Mouse (Mus musculus) brown adipose tissue, adult 24 weeks (tissue): ENCODE results near the gene Coasy. TPM values are rescaled to one million over a fixed set of nuclear protein-coding genes. Genes with fewer than 3 reads are reported as not detected.

ENCODE experiments used
- H3K27ac ChIP-seq: fragments of 200-500 bp; replicated peaks from 2 replicates; pipeline ENCODE4 v1.5.1; 2012; ENCODE audit warnings: low read depth, mild to moderate bottlenecking, low read length
- H3K4me1 ChIP-seq: fragments of 200-500 bp; 2 replicates; pipeline ENCODE4 v1.6.1; 2012; ENCODE audit warnings: low read length, mixed read lengths; ENCODE audit not compliant: control insufficient read depth, insufficient read depth, insufficient read length
- H3K4me3 ChIP-seq: fragments of 200-500 bp; 2 replicates; pipeline ENCODE4 v1.5.1; 2012; ENCODE audit warnings: low read depth, mild to moderate bottlenecking, low read length, moderate library complexity; ENCODE audit not compliant: insufficient read depth
- polyA plus RNA-seq: library from polyadenylated mRNA; stranded (reverse); fragments of >200 nt; gene quantifications from 2 replicates; pipeline ENCODE4 v1.2.4, GENCODE M21; 2012; ENCODE audit not compliant: missing spikeins, insufficient read depth, insufficient read length

Gene Coasy
- 98.3 and 102 TPM in 2 replicates for polyA plus RNA-seq

DNA sequence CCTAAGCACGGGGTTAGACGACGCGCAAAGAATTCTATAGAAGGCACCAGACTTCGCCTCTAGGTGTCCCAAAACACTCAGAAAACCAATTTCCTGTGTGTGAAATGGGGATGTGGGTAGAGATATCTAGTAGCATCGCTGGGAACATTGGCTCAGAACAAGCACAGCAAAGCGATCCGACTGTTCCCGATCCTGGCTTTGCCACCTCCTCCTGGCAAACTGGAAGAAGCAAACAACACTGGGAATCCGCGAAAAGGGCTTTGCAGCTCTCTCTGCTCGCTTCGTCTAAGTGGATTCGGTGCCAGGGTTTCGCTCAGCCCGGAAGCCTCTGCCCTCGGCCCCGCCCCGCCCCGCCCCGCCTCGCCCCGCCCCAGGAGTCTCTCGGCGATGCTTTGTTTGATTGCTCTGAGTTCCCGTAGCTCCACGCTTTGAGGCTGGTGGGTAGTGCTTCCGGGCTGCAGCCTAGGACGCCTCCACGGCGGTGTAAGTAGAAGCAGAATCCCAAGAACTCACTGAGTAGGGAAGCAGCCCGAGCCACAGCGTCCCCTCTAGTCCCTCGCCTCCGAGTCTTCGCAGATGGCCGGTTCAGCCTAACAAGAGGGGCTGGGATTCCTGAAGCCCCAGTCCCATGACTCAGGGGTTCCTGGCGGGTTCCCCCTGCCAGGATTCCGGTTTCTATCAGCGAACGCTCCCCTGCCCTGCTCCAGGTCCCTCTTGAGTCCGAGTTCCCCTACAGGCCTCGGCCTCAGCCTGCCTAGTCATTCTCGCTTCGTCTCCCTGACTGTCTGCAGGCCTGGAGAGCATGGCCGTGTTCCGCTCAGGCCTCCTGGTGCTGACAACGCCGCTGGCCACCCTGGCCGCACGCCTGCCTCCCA lies at the start of gene Coasy:
TSS of gene Coasy (plus strand) at position 358 of the 875 bp plus-strand sequence.
- H3K27ac ChIP-seq: peak within 1 kb of the TSS; percentile 79
- no peaks in the 10 kb centered on the region for H3K4me1 ChIP-seq
- peak within 1 kb of the TSS; percentile 86 for H3K4me3 ChIP-seq

DNA sequence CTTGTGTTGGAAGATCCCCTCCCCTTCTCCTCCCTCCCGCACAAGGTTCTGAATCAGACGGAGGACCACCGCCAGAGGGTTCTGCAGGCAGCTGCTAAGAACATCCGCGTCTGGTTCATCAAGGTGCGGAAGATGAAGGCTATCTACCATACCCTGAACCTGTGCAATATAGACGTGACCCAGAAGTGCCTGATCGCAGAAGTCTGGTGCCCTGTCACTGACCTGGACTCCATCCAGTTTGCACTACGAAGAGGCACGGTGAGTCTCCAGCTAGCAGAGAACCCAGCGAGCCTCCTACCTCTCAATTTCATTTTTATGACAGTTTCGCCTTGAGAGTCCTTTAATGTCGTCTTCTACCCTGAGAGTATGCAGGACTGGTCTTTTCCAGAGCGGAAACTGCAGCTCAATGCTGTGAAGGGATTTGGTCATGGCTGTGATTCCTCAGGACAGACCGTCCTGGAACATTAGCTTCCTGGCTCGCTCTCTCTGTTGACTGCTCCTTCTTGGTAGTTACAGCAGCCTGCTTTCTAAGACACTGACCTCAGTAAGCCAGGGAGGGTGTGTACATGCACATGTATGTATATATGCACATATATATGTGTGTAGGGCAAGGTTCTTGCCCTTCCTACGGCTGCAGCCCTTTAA lies 48.4 kb upstream of the Coasy start:
- no peak overlapping the region for H3K27ac ChIP-seq
- no peaks in the 10 kb centered on the region for H3K4me1 ChIP-seq
- H3K4me3 ChIP-seq: no peak overlapping the region

DNA sequence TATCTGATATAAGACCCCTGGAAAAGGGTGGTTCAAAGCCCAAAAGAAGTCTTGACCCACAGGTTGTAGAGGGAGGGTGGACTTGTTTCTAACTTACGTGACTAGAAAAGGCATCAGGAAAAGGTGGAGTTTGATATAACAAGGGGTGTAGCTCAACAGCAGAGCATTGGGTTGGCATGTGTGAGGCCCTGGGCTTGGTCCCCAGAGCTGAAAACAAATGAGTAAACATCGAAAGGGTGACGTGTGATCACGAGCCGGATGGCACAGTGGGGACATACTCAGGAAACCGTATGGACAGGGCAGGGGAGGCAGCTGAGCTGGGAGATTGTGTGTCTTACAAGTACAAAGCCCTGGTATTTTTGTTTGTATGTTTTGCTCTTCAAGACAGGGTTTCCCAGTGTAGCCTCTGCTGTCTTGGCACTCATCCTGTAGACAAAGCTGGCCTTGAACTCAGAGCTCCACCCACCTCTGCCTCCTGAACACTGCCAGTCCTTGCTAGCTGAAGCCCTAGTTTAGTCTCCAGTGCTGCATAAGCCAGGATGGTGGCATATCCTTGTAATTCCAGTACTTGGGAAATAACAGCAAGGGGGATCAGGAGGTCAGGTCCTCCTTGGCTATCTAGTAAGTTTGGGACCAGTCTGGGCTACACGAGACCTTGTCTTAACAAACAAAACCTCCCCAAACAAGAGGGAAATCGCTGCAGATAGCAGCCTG lies 47.6 kb upstream of the Coasy start:
- Histone ChIP-seq H3K4me1 (no peaks in the 10 kb centered on the region), H3K27ac (no peak overlapping the region), H3K4me3 (no peak overlapping the region)

DNA sequence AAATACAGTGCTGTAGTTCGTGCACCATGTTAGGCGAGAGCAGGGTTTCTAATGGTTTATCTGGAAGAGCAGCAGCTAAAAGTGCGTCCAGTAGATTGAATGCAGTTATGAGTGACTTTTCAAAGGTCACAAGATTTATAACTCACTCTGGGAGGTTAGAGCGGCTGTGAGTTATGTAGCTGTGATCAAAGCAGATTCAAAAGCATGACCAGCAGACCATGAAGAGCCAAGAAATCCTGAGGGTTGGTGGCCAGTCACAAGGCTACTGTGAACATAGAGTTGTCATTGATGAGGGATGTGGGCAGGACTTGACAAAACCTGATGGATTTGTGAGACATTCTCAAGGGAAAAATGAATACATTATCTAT lies 47.1 kb upstream of the Coasy start:
- H3K4me3 ChIP-seq: no peak overlapping the region
- H3K27ac ChIP-seq: no peak overlapping the region
- no peaks in the 10 kb centered on the region for H3K4me1 ChIP-seq

DNA sequence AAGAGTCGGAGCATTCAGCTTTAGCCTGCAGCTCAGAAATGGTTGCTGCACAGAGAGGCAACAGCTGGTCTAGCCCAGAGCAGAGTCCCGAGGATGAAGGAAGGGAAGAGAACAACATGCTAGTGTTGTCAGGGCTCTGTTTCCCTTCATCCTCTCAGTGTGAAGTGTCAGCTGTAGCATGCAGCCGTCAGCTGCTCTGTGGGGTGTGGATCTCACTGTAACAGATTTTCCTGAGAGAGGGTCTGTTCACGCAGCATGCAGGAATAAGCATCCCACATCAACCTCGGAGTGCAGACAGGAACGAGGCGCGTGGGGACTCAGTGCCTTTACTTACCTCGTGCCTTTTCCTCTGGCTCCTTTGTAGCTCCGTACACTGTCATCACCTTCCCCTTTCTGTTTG lies 44.6 kb upstream of the Coasy start:
- no peaks in the 10 kb centered on the region for H3K4me1 ChIP-seq
- H3K4me3 ChIP-seq: no peak overlapping the region
- no peak overlapping the region for H3K27ac ChIP-seq

DNA sequence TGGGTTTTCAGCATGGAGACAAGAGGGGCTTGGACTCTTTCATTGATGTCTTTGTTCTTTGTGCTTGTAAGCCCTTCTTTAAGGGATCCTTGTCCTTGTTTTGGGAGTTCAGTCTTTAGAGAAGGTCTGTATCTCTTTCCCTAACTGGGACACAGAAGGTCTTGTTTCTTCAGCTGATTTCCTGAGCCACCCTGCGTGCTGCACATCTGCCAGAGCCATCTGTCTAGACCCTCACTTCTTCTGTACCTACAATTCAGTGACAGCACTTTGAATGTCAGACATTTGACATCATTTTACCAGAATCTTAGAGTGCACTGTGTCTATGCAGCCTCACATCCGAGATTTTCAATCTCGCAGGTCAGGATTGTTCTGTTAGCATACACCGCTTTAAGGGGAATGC lies 36.5 kb upstream of the Coasy start:
- peaks cover 3% of the 10 kb centered on the region; the same call in 1 of the 2 replicates for H3K4me1 ChIP-seq
- no peak overlapping the region for H3K4me3 ChIP-seq
- H3K27ac ChIP-seq: no peak overlapping the region

DNA sequence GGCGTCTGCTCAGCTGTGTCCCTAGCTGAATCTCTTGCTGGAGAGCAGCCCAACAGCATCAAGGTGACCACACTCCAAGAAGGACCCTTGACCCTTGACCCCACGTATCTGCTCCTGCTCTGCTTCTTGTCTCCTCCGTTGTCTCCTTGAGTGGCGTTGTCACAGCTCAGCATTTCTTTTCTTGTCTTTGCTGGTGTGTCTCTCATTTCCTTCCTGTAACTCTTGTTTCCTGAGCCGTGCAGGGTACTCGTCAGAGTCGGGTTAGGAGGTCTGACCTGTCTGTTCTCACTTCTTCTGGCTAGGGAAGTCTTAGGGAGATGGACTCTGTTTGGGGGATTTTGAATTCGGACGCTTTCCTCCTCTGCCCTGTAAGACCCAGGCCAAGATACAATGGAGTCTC lies 35.9 kb upstream of the Coasy start:
- Histone ChIP-seq H3K27ac (peak overlapping the region; percentile 25; the same call in 1 of the 2 replicates), H3K4me1 (peaks cover 3% of the 10 kb centered on the region; the same call in 1 of the 2 replicates), H3K4me3 (no peak overlapping the region)

DNA sequence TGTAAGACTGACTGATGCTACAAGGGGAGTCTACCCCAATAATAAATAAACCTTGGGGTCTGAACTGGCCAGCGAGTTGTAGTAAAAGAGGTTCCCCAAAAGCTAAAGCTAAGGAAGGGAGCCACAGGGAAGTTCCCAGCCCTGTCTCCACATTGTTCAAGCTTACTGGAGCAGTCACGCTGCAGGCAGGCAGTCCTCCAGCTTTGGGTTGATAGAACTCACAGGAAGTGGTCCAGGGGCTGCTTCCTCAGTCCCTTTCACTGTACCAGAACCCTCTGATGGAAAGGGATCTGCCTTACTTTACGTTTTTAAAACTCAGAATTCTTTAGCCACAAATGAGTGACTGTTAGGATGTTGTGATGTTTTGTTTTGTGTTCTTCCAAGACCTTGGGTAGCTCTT lies 34.9 kb upstream of the Coasy start:
- no peak overlapping the region for H3K27ac ChIP-seq

DNA sequence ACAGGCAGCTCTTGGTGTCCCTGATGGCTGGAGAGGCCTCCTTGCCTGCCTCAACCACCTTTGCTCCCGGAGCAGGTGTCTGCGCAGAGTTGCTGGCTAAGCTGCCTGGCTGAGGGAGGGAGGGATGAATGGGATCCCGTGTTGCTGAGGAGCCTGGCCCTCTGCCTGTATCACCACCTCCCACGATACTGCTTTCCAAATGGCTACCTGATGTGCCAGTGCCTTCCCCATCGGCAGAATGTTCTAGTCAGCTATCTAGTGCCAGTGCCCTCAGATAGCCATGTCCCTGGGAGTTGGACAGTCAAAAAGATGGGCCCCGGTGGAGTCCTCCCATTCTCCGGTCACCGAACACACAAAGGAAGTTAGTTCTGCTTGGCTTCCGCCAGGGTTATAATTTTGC lies 32.0 kb upstream of the Coasy start:
- no peak overlapping the region for H3K27ac ChIP-seq
- no peak overlapping the region for H3K4me3 ChIP-seq
- H3K4me1 ChIP-seq: peaks cover 10% of the 10 kb centered on the region

More for the DNA sequence above, 34.9 kb upstream of the Coasy start:
- peaks cover 6% of the 10 kb centered on the region for H3K4me1 ChIP-seq
- H3K4me3 ChIP-seq: no peak overlapping the region

DNA sequence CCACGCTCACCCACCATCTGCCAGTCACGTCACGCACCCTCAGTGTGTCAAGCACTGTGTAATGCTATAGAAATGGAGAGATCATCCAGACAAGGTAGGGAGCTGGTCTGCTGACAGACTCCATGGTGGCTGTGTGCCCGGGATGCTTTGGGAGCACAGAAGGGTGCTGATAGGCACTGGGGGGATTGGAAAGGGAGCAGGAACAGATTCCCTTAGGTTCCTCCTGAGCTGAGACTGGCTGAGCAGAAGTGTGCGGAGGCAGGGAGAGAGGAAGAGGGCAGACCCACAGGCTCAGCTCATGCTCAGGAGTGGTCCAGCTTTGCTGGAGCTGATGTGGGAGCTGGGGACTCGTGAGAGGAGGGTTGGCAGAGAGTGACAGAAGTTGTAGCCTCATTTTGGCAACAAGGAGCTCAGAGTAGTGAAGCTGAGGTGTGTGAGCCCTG lies 31.3 kb upstream of the Coasy start:
- H3K27ac ChIP-seq: no peak overlapping the region
- H3K4me3 ChIP-seq: no peak overlapping the region
- peaks cover 10% of the 10 kb centered on the region for H3K4me1 ChIP-seq

DNA sequence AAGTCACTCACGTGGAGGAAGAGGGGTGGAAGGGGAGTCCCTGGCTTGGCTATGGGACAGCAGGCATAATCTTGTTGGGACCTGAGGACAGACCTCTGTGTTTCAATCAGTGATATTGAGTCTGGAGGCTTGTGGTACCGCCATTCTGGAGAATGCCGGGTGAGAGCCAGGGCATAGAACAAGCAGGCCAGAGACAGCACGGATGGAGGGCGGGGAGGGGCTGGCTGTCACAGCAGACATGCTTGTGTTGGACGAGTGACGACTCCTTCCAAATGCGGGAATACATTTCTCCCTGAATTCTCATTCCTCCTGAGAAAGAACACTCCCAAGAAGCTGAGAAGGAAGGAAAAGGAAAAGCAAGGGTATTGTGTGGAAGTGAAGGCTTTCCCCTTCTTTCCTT lies 30.7 kb upstream of the Coasy start:
- no peak overlapping the region for H3K4me3 ChIP-seq
- no peak overlapping the region for H3K27ac ChIP-seq
- H3K4me1 ChIP-seq: peaks cover 7% of the 10 kb centered on the region; the same call in 1 of the 2 replicates

DNA sequence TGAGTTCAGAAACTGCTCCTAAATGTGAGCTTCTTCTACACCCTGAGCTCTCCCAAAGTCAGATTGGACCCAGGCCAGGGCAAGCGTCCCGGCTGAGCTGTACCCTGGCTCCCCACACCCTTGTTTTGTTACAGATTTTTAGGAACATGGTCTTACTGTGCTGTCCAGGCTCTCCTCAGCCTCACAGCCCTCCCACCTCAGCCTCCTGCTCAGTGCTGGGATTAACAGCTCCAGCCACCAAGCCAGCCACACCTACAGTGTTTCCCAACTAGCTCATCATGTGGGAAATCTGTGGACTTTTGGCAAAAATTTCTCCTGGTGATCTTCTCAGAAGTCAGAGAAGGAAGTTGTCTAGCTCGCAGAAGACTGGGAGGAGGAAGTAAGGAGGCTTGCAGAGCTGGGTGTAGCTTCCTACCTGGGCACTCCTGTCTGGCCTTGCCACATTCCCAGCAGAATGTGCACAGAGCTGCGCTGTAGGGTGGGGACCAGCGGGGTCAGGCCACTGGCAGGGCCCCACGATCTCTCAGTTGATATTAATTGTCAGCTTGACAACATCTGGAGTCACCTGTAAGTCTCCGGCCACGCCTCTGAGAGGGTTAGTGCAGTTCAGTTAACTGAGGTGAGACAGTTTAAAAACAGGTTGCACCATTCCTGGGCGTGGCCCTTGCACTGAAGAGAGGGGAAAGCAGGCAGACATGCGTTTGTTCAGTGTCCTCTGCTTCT lies 29.5 kb upstream of the Coasy start:
- no peak overlapping the region for H3K4me3 ChIP-seq
- peak overlapping the region; percentile 40 for H3K27ac ChIP-seq
- peaks cover 7% of the 10 kb centered on the region; the same call in 1 of the 2 replicates for H3K4me1 ChIP-seq

DNA sequence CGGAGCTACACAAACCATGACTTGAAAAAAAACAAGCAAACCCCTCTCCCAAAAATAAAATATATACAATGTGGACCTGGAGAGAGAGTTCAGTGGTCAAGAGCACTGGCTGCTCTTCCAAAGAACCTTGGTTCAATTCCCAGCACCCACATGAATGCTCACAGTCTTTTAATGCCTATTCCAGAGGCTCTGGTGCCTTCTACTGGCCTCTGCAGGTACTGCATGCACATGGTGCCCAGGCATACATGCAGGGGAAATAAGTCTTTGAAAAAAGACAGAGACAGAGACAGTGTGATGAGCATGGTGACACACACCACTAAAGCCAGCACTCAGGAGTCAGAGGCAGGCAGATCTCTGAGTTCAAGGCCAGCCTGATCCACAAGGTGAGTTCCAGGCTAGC lies 28.4 kb upstream of the Coasy start:
- peaks cover 12% of the 10 kb centered on the region for H3K4me1 ChIP-seq
- H3K27ac ChIP-seq: no peak overlapping the region
- H3K4me3 ChIP-seq: no peak overlapping the region

DNA sequence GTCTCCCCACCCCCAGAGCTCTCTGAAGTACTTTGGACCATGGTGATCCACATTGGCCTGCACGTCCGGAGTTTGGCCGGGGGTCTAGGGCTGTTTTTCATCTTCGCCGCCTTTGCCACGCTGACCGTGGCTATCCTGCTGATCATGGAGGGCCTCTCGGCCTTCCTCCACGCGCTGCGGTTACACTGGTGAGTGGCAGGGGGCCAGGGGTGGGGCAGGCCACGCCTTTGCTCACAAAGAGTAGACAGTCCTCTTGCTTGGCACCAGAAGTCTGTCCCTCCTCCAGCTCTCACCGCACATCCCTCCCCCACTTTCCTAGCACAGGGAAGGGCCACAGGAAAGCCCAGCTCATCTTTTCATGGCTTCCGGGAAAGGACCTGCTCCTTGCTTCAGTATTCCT lies 26.9 kb upstream of the Coasy start:
- H3K4me3 ChIP-seq: no peak overlapping the region
- H3K4me1 ChIP-seq: peaks cover 24% of the 10 kb centered on the region
- no peak overlapping the region for H3K27ac ChIP-seq

DNA sequence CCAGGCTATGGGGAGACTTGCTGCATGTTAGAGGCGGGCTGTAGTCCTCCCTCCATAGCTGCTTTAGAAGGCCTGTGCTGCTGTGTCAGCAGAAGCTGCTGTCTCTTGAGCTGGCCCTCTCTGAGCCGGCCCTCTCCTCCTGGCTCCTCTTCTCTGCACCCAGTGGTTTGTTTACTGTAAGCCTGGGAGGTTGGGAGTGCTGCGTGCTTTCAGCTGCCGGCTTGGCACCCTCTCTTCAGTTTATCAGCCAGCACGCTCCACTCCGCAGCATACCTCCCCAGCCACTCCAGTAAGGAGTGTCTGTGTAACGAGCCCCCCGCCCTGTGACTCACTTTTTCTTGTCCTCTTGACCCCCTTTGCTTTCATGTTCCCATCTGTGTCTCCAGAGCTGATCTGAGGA lies 25.5 kb upstream of the Coasy start:
- Histone ChIP-seq H3K4me3 (no peak overlapping the region), H3K4me1 (peaks cover 34% of the 10 kb centered on the region), H3K27ac (0 out of 2 replicates have a peak overlapping the region, but pooled peaks have one; percentile 4)
